Mouse (Mus musculus) spleen, postnatal 0 days (tissue): Measurements from ENCODE around the gene Cyfip1. TPM values are rescaled to one million over a fixed set of nuclear protein-coding genes. Genes with fewer than 3 reads are reported as not detected.

Experiments used
- polyA plus RNA-seq: library from polyadenylated mRNA; unstranded; fragments of >200 nt; fragmentation: Nextera tagmentation; extraction: Ambion mirVana; gene quantifications from 2 replicates; pipeline ENCODE4 v1.2.1, GENCODE M21; 2015

Gene Cyfip1
- 23.5 and 29.4 TPM in 2 replicates for polyA plus RNA-seq

GRCm38 (mm10) chr7:55841445-55841844 is at the start of gene Cyfip1:
TSS of gene Cyfip1 (plus strand) at chr7:55841745.

GRCm38 (mm10) chr7:55793952-55794603 is 47.5 kb upstream of the Cyfip1 start, which contains the start of gene Tubgcp5:
TSS of gene Tubgcp5 (plus strand) at chr7:55794154.

GRCm38 (mm10) chr7:55962004-55962908 is 120.7 kb downstream of the Cyfip1 start, which contains the start of gene Nipa2:
TSS of gene Nipa2 (minus strand) at chr7:55962476.

Other genes starting within 250 kb of the Cyfip1 start
- gene Siglech, start 73.6 kb upstream of the Cyfip1 start, polyA plus RNA-seq, result 1.1 and 1.5 TPM in 2 replicates
- gene Tubgcp5, start 47.6 kb upstream of the Cyfip1 start, polyA plus RNA-seq, result 14.1 TPM in 2 replicates
- 29.4 and 31.0 TPM in 2 replicates for gene Nipa2, start 120.7 kb downstream of the Cyfip1 start, polyA plus RNA-seq
- 11.8 and 13.8 TPM in 2 replicates for gene Nipa1, start 178.2 kb downstream of the Cyfip1 start, polyA plus RNA-seq
- 17.2 and 19.0 TPM in 2 replicates for gene Herc2, start 208.5 kb downstream of the Cyfip1 start, polyA plus RNA-seq